Mouse (Mus musculus): ENCODE data around the gene Ncam2. TPM values are rescaled to one million over a fixed set of nuclear protein-coding genes. Genes with fewer than 3 reads are reported as not detected.

The Ncam2 gene
- polyA plus RNA-seq, 1 experiment: 0.02 TPM

GRCm38 (mm10) chr16:81309215-81309614, 108.7 kb downstream of the Ncam2 start:
- H3K79me2 ChIP-seq (ENCODE audit: control insufficient read depth, insufficient read depth): no peaks in the 10 kb centered on the region
- no peaks in the 10 kb centered on the region for H3K27me3 ChIP-seq (ENCODE audit: control insufficient read depth, insufficient read depth, insufficient read length)
- no peak overlapping the region for H3K4me3 ChIP-seq
- no peak overlapping the region for H3ac ChIP-seq (ENCODE audit: control insufficient read depth, insufficient read length)
- H3K36me3 ChIP-seq (ENCODE audit: control insufficient read depth, insufficient read depth): no peaks in the 10 kb centered on the region
- TF ChIP-seq TCF3 (IDR thresholded peaks at IDR 0.05; ENCODE audit: insufficient read length, low read depth): no peak
- TF ChIP-seq E2F4 (IDR thresholded peaks at IDR 0.05; ENCODE audit: insufficient read depth): no peak
- TF ChIP-seq POLR2AphosphoS2 (IDR thresholded peaks at IDR 0.05; ENCODE audit: insufficient read length, low read depth): no peak
- TF ChIP-seq MYOG (IDR thresholded peaks at IDR 0.05; ENCODE audit: control insufficient read depth in 1 of 3, insufficient read depth in 1 of 3, insufficient read length in 2 of 3, low read depth in 2 of 3): no peak
- no peak overlapping the region for H3K4me2 ChIP-seq (ENCODE audit: low read depth)

- Histone ChIP-seq H3K27me3 (ENCODE audit: control insufficient read depth, insufficient read depth, insufficient read length) (no peaks in the 10 kb centered on the region), H3K79me2 (ENCODE audit: control insufficient read depth, insufficient read depth) (no peaks in the 10 kb centered on the region)
- TF ChIP-seq CEBPB (IDR thresholded peaks at IDR 0.05; ENCODE audit: insufficient read depth, poor library complexity, severe bottlenecking) (no peak), TCF3 (IDR thresholded peaks at IDR 0.05; ENCODE audit: insufficient read length, low read depth) (no peak), POLR2A (IDR thresholded peaks at IDR 0.05; ENCODE audit: insufficient read length, low read depth) (no peak)
Measured at GRCm38 (mm10) chr16:81319037-81319436, 118.5 kb downstream of the Ncam2 start.

GRCm38 (mm10) chr16:81330539-81330938, 130.0 kb downstream of the Ncam2 start:
- H3K79me2 ChIP-seq (ENCODE audit: control insufficient read depth, insufficient read depth): no peaks in the 10 kb centered on the region
- H3K36me3 ChIP-seq (ENCODE audit: control insufficient read depth, insufficient read depth): no peaks in the 10 kb centered on the region
- no peaks in the 10 kb centered on the region for H3K27me3 ChIP-seq (ENCODE audit: control insufficient read depth, insufficient read depth, insufficient read length)
- no peak overlapping the region for H3ac ChIP-seq (ENCODE audit: control insufficient read depth, insufficient read length)
- TF ChIP-seq MYOD1 (IDR thresholded peaks at IDR 0.05; ENCODE audit: control insufficient read depth in 1 of 3, insufficient read length in 2 of 3, low read depth in 2 of 3) (no peak), MYOG (IDR thresholded peaks at IDR 0.05; ENCODE audit: control insufficient read depth in 1 of 3, insufficient read depth in 1 of 3, insufficient read length in 2 of 3, low read depth in 2 of 3) (no peak)
- no peak overlapping the region for H3K4me2 ChIP-seq (ENCODE audit: low read depth)
- H3K4me3 ChIP-seq: no peak overlapping the region

More at GRCm38 (mm10) chr16:81319037-81319436, 118.5 kb downstream of the Ncam2 start:
- H3ac ChIP-seq (ENCODE audit: control insufficient read depth, insufficient read length): no peak overlapping the region
- H3K4me2 ChIP-seq (ENCODE audit: low read depth): no peak overlapping the region
- no peak overlapping the region for H3K4me3 ChIP-seq
- H3K36me3 ChIP-seq (ENCODE audit: control insufficient read depth, insufficient read depth): no peaks in the 10 kb centered on the region

- TF ChIP-seq E2F4 (IDR thresholded peaks at IDR 0.05; ENCODE audit: insufficient read depth) (no peak), POLR2A (IDR thresholded peaks at IDR 0.05; ENCODE audit: insufficient read length, low read depth) (no peak), POLR2AphosphoS2 (IDR thresholded peaks at IDR 0.05; ENCODE audit: insufficient read length, low read depth) (no peak), CEBPB (IDR thresholded peaks at IDR 0.05; ENCODE audit: insufficient read depth, poor library complexity, severe bottlenecking) (no peak), MYOG (IDR thresholded peaks at IDR 0.05; ENCODE audit: control insufficient read depth in 1 of 3, insufficient read depth in 1 of 3, insufficient read length in 2 of 3, low read depth in 2 of 3) (no peak), REST (IDR thresholded peaks at IDR 0.05; ENCODE audit: insufficient read depth, insufficient read length) (no peak), TCF12 (IDR thresholded peaks at IDR 0.05; ENCODE audit: insufficient read depth, poor library complexity, severe bottlenecking) (no peak), MYOD1 (IDR thresholded peaks at IDR 0.05; ENCODE audit: control insufficient read depth in 1 of 3, insufficient read length in 2 of 3, low read depth in 2 of 3) (no peak), USF1 (IDR thresholded peaks at IDR 0.05; ENCODE audit: low read depth) (no peak), SRF (IDR thresholded peaks at IDR 0.05; ENCODE audit: control insufficient read depth, insufficient read length, low read depth) (no peak), TCF3 (IDR thresholded peaks at IDR 0.05; ENCODE audit: insufficient read length, low read depth) (no peak)
Measured at GRCm38 (mm10) chr16:81365901-81366300, 165.4 kb downstream of the Ncam2 start.

GRCm38 (mm10) chr16:81374234-81374633, 173.7 kb downstream of the Ncam2 start:
- no peak for TF ChIP-seq POLR2A (IDR thresholded peaks at IDR 0.05; ENCODE audit: insufficient read length, low read depth)
- no peak for TF ChIP-seq USF1 (IDR thresholded peaks at IDR 0.05; ENCODE audit: low read depth)
- no peak for TF ChIP-seq E2F4 (IDR thresholded peaks at IDR 0.05; ENCODE audit: insufficient read depth)
- no peak for TF ChIP-seq CEBPB (IDR thresholded peaks at IDR 0.05; ENCODE audit: insufficient read depth, poor library complexity, severe bottlenecking)
- TF ChIP-seq REST (IDR thresholded peaks at IDR 0.05; ENCODE audit: insufficient read depth, insufficient read length): no peak
- no peak for TF ChIP-seq SRF (IDR thresholded peaks at IDR 0.05; ENCODE audit: control insufficient read depth, insufficient read length, low read depth)
- TF ChIP-seq MYOG (IDR thresholded peaks at IDR 0.05; ENCODE audit: control insufficient read depth in 1 of 3, insufficient read depth in 1 of 3, insufficient read length in 2 of 3, low read depth in 2 of 3): no peak
- TF ChIP-seq TCF12 (IDR thresholded peaks at IDR 0.05; ENCODE audit: insufficient read depth, poor library complexity, severe bottlenecking): no peak
- no peak for TF ChIP-seq POLR2AphosphoS2 (IDR thresholded peaks at IDR 0.05; ENCODE audit: insufficient read length, low read depth)
- no peak for TF ChIP-seq MYOD1 (IDR thresholded peaks at IDR 0.05; ENCODE audit: control insufficient read depth in 1 of 3, insufficient read length in 2 of 3, low read depth in 2 of 3)
- no peak for TF ChIP-seq MAX (IDR thresholded peaks at IDR 0.05; ENCODE audit: low read depth)
- no peak for TF ChIP-seq TCF3 (IDR thresholded peaks at IDR 0.05; ENCODE audit: insufficient read length, low read depth)

More at GRCm38 (mm10) chr16:81365901-81366300, 165.4 kb downstream of the Ncam2 start:
- Histone ChIP-seq H3K79me2 (ENCODE audit: control insufficient read depth, insufficient read depth) (no peaks in the 10 kb centered on the region), H3ac (ENCODE audit: control insufficient read depth, insufficient read length) (no peak overlapping the region), H3K4me2 (ENCODE audit: low read depth) (no peak overlapping the region), H3K36me3 (ENCODE audit: control insufficient read depth, insufficient read depth) (no peaks in the 10 kb centered on the region), H3K27me3 (ENCODE audit: control insufficient read depth, insufficient read depth, insufficient read length) (no peaks in the 10 kb centered on the region), H3K4me3 (no peak overlapping the region)

More at GRCm38 (mm10) chr16:81374234-81374633, 173.7 kb downstream of the Ncam2 start:
- no peaks in the 10 kb centered on the region for H3K27me3 ChIP-seq (ENCODE audit: control insufficient read depth, insufficient read depth, insufficient read length)
- no peak overlapping the region for H3ac ChIP-seq (ENCODE audit: control insufficient read depth, insufficient read length)
- H3K36me3 ChIP-seq (ENCODE audit: control insufficient read depth, insufficient read depth): no peaks in the 10 kb centered on the region
- H3K4me3 ChIP-seq: no peak overlapping the region
- H3K4me2 ChIP-seq (ENCODE audit: low read depth): no peak overlapping the region
- H3K79me2 ChIP-seq (ENCODE audit: control insufficient read depth, insufficient read depth): no peaks in the 10 kb centered on the region
